Mouse (Mus musculus) layer of hippocampus, adult 11-12 months (tissue): ENCODE measurements around the gene Mptx2.
"Not testable (repeated sequence)": the region's sequence is repeated elsewhere in the genome, so short reads cannot be mapped to it uniquely, and the experiment has no call there.

ENCODE experiments used
- DNase-seq: peaks from one replicate; pipeline ENCODE4 v3.0.0; 2022; ENCODE audit warnings: low spot score

Mptx2 gene

DNA sequence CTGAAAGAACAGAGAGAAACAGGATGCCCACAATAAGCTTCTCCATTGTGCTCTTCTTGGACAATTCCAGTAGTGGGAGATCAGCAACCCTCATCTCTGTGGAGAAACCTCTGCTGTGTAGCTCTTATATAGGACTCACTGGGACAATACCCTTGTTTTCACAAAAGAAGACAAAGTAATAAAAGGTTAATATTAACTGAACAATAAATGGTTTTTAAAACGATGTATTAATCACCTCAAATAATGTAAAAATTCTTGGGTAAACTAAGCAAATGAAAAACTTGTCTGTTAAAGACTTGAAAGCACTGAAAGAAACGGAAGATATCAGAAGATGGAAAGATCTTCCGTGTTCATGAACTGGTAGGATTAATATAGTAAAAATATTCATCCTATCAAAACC is at the start of gene Mptx2:
Mptx2 (minus strand) TSS at position 101 of the 400 bp plus-strand sequence.
- DNase-seq = no peak

GRCm38 (mm10) chr1:173326552-173326951 is 49.0 kb upstream of the Mptx2 start:
- no peak for DNase-seq

- DNase-seq = no peak
Observed at GRCm38 (mm10) chr1:173325395-173325794, 47.8 kb upstream of the Mptx2 start.

DNA sequence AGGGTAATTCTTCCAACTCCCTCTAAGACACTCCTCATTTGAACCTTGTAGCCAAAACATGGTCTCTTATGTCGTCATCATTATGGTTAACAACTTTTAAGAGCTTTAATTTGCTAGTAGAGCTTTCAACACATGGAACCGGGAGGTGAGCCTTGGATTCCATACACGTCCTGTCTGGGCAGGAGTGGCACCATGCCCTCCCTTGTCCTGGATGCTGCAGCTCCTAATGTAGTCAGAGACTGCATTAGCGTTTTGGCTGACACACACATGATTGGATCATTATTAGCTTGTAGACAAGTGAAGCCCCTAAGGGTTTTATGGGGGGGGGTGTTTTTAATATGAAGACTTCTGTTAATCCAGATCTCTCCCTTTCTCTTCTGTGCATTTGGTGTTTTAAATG is 47.4 kb upstream of the Mptx2 start:
- DNase-seq = no peak

- no peak for DNase-seq
Observed at GRCm38 (mm10) chr1:173323839-173324585, 46.4 kb upstream of the Mptx2 start.

GRCm38 (mm10) chr1:173322249-173322627 is 44.7 kb upstream of the Mptx2 start:
- no peak for DNase-seq

DNA sequence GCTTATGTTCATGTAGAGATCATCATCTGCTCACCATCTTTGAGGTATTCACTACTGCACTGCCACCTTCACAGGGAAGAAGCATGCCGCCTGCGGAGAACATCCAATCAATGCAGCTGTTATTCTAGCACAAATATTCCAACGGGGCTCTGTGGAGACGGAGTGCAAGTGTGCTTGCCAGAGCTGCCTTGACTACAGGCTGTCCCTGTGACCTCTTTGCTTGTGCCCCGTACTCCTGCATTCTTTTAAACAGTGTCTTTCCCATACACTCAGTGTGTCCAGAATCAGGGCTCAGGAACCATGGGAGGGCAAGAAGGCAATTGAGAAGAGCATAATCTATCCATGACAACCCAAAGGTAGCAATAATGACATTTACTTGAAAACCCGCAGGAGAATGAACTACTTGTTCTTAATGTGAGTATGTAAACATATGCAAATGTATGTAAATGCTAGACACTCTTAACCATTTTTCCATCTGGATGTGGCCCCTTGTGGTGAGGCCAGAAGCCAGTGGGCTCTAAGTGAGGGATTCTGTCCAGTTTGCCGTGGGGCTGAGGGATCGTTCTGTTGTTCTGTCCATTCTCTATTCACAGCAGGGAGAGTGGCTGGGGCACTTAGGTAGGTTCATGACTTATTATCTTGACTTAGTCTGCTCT is 44.1 kb upstream of the Mptx2 start:
- DNase-seq = no peak

- DNase-seq = no peak
Observed at GRCm38 (mm10) chr1:173317925-173318477, 40.4 kb upstream of the Mptx2 start.

- no peak for DNase-seq
Observed at GRCm38 (mm10) chr1:173315725-173316124, 38.1 kb upstream of the Mptx2 start.

DNA sequence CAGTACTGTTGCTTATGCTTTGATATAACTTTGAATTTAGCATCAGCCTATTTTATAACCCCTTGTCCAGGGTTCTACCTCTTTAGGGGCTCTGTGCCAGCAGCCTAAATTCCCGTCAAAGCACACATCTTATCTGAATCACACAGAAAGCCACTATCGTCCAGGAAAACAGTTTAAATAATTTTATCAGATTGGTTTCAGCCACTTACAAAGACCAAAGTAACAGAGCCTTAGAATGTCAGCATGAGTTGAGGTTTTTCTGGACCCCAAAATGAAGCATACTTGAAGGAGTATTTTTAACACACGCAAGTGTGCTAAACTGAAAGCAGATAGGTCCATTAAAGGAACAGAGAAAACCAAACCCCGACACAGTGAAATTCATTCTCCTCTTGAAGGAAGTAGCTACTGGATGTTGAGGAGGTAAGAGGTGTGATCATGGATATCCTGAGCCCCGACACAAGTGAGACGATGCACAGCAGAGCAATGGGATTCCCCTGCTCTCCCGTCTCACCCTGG is 36.0 kb upstream of the Mptx2 start:
- DNase-seq = not testable (repeated sequence)

DNA sequence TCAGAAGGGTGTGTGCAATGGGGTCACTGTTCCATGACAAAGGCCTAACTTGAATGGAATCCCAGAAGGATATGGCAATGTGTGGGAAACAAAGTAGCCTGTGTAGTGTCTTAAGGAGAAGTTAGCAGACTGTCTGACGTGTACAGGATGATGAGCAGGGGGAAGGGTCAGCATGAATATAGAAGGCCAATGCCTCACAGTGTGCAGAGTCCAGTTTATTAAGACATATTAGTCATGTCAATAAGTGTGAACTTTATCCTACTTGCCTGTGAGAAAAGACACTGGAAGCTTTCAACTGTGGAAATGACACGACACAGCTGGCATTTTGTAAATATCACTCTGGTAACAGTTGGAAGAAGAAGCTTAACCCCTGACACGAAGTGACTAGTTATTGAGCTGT is 25.2 kb upstream of the Mptx2 start:
- DNase-seq = not testable (repeated sequence)

DNA sequence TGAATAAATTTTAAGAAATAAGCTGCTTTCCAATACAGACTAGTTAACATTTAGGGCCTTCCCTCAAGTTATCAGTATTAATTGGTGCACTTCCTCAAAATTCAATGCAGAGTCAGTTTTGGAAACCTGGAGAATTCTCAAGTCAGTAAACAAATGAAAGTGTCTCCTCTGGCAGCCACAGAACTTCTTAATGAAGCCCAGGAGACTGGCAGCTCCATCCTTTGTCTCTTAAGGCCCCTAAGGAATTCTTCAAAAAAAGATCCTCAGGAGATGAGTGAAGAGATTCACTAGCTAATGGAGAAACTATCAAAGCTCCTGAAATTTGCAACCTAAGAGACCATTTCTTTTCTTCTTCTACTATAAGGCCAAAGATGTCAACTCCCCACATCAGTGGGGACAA is 11.9 kb downstream of the Mptx2 start, which contains the start of gene Olfr418:
Olfr418 (plus strand) TSS at position 301 of the 400 bp plus-strand sequence.
- no peak for DNase-seq

DNA sequence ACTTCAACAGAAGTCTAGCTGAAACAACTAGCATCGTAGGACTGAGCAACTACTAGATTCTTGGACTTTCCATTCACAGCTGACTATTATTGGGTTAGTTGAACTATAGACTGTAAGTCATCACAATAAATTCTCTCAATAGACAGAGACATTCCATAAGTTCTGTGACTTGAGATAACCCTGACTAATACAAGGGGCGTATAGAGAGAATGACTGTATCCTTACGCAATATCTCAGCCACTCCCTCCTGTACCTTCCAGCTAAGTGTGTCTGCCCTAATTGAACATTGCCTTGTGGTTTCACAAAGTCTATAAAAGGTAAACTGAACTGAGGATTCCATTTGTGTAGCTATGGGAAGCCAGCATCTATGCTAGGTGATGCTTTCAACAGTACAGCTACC is 27.7 kb downstream of the Mptx2 start:
- no peak for DNase-seq

DNA sequence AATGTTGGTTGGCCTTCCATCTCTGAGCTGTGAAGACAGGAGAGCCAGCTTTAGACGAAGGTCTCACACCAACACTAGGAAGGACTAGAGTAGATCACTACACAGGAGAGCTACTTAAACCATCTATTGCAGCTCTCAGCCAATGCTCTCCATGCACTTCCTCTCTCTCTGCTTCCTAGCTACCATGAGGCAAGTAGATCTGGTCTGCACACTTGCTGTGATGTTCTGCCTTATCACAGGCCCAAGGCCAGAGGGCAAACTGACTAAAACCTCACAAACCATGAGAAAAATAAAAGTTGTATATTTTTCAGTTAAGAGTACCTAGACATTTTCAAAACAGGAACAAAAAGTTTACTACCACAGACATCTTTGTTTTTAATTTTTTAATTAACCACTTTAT is 40.6 kb downstream of the Mptx2 start:
- DNase-seq = not testable (repeated sequence)

DNA sequence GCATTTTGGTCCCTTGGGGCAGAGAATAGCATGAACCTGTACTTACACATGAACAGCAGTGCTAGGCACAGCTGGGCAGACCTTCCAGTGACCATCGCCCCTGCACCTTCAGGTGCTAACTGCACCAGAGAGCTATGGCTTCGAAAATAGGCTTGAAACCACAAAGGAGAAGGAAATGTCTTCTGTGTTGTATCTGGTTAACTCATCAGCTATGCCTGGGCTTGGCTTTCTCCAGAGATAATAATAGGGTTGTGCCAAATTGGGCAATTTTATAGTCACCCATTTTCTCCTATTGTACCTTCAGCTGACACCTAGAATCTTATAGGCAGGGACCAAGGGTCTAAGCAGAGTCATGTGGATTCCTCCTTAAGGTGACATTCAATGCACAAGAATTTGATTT is 50.5 kb downstream of the Mptx2 start, which contains the start of gene Fcer1a:
Fcer1a (minus strand) TSS at position 134 of the 400 bp plus-strand sequence.
- DNase-seq = no peak
